Mouse (Mus musculus): Measurements from ENCODE around the gene Iqgap1.

GRCm38 (mm10) chr7:80796805-80797567 lies 28.8 kb downstream of the Iqgap1 start:
- TF ChIP-seq CTCF (IDR thresholded peaks at IDR 0.05; ENCODE audit: control insufficient read depth, insufficient read depth, low read length) (no peak), POLR2A (IDR thresholded peaks at IDR 0.05; ENCODE audit: borderline replicate concordance, control insufficient read depth, low read depth, low read length) (no peak)

Data from bone marrow, adult 2 months (tissue).